Mouse (Mus musculus) heart, adult 9 months (tissue): ENCODE measurements around the gene Rgl1.

ENCODE experiments used
- DNase-seq, 2 experiments: peaks; one replicate each; pipeline ENCODE4 v3.0.0; 2022; ENCODE audit warnings: low spot score in 2 of 2

Gene Rgl1

DNA sequence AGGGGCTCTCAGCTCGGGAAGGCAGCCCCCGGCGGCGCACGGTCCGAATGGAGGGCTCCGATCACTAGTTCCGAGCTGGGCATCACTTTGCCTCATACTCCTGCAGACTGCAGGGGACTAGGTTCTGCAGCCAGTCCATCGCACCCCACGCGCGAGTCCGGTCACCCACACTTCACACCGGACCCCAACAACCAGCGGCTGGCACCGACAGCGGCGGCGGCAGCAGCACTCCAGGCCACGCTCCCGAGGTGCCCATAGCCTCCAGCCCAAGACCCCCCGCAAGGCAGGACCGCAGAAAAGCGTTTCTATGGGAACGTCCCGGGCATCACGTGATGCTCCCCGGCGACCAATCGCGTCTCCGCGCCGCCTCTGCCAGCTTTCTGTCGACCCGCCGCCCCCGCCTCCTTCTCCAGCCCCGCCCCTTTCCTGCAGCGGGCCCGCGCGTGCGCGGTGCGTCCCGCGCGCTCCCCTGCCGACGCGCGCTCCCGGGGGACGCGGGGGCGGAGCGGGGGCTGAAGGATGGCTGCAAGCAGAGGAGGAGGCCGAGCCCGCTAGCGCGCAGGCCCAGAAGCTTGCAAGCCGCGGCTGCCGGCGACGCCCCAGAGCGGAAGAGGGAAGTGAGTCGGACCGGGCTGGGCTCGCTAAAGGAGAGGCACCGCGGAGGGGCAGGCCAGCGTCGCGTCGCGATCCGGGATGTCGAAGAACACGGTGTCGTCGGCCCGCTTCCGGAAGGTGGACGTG, at the start of gene Rgl1, which contains the start of gene Arpc5:
TSS of gene Rgl1 (minus strand) at position 320 of the 741 bp plus-strand sequence.
TSS of gene Arpc5 (plus strand) at position 511 of the 741 bp plus-strand sequence.
- DNase-seq, result peak; percentile 97 to 98

- DNase-seq, result no peak
Measured at GRCm38 (mm10) chr1:152815265-152815701, 49.1 kb upstream of the Rgl1 start.

- DNase-seq, result no peak
Measured at GRCm38 (mm10) chr1:152810533-152811439, 44.6 kb upstream of the Rgl1 start.

DNA sequence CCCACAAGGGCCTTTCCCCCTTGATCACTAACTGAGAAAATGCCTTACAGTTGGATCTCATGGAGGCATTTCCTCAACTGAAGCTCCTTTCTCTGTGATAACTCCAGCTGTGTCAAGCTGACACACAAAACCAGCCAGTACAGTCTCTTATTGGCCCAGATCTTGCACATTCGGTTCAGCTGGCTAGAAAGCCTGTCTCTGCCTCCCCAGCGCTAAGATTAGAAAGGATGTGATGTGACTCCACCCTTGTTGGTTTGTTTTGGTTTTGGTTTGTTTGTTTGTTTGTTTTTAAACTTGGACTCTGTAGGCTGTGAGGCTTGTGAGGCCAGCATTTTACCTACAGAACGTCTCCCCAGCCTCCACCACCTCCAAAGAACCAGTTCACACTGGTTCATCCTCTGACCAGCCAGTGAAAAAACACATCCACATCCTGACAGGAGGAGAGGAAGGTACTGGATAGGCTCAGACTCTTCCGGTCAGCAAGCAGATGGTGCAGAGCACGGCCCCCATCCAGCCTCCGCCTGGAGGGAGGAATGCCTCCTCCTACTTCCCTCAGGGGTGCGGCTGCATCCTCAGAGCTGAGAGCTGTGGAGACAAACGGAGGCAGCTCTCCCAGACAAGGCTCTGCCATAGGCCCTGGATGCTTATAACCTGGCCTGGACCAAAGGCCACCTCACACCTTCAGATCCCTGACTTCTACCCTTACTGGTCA, 43.5 kb upstream of the Rgl1 start:
- DNase-seq, result peak; percentile 41 to 62

GRCm38 (mm10) chr1:152808392-152808680, 42.2 kb upstream of the Rgl1 start:
- no peak for DNase-seq

GRCm38 (mm10) chr1:152807619-152808391, 41.7 kb upstream of the Rgl1 start:
- peak; percentile 28 to 44 for DNase-seq

GRCm38 (mm10) chr1:152804907-152805306, 38.8 kb upstream of the Rgl1 start:
- DNase-seq, result no peak

DNA sequence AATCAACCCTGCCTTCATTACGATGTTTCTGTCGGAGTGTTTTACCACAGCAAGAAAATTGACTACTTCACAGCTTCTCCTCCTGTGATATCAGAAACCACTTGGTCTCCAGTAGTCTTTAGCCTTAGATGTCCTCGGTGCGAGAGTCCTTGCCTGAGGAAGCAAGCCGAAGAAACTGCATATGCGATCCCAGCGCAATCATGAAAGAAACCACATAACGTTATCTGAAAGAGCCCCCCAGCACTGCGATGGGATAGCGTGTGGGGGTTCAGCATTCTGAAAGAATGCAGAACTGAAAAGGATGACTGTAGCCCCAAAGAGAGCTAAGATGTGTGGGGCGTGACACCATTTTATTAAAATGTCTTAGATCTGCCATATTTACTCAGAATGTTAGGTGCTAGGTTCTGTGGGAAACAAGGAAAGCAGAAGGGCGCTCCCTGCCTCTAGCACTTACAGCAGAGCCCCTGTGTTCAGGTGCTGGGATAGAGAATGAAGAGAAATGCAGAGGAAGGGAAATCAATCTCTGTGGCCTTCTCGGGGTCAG, 34.6 kb upstream of the Rgl1 start:
- no peak for DNase-seq

GRCm38 (mm10) chr1:152799897-152800296, 33.7 kb upstream of the Rgl1 start, which contains the start of gene Ncf2:
Gene Ncf2 (plus strand): TSS chr1:152800194.
- DNase-seq, result no peak

- peak; percentile 26 to 73 for DNase-seq
Measured at GRCm38 (mm10) chr1:152798125-152798524, 32.0 kb upstream of the Rgl1 start.

- DNase-seq, result no peak
Measured at GRCm38 (mm10) chr1:152796683-152797263, 30.6 kb upstream of the Rgl1 start.

DNA sequence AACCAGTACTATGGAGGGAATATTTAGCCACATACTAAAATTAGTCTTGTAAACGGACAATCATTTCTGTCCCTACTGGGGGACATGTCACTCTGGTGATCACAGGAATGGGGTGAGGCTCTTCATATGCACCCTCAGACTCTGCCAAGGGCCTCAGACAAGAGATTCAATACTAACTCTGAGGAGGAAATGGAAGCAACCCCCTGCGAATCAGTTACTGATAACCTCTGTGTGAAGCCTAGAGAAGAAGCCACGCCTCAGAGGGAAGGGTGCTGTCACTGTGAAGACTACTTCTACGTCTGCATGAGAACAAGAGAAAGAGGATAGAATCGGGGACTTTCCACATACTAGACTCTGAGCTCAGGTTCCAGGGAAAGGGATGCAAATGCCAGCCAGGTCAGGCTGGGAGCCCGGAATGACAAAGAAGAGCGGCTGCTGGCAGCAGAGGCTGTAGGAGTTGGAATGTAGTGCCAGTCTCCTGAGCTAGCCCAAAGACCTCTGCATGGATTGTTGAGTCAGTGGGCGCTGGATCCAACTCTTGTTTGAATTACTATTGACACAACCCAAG, 29.6 kb upstream of the Rgl1 start:
- no peak for DNase-seq

DNA sequence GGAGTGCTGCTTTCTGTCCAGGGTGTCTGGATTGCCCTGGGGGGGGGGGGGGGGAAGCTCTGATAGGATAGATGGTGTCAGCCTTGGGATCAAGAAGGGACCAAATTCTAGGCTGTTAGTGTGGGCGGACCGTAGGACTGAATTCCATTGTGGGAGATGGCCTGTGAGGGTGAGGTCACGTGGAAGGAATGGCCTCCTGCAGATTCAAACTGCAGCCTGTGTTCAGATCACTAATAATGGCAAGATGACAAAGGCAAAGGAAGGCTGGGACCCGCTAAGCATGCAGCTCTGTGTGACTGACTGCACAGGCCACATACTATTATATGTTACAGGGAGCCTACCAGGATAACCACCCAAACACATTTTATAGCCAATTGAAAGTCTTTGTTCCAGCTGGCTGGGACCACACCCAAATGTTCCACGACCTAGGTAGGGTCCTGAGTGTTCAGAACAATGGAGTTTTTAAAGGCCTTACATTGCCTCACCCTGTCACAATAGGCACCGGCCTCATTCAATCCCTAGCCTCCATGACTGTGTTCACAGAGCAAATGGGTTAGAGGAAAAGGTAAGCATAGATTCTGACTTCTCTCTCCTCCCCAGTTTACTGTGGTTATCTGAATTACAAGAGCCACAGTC, 27.5 kb upstream of the Rgl1 start:
- no peak for DNase-seq

DNA sequence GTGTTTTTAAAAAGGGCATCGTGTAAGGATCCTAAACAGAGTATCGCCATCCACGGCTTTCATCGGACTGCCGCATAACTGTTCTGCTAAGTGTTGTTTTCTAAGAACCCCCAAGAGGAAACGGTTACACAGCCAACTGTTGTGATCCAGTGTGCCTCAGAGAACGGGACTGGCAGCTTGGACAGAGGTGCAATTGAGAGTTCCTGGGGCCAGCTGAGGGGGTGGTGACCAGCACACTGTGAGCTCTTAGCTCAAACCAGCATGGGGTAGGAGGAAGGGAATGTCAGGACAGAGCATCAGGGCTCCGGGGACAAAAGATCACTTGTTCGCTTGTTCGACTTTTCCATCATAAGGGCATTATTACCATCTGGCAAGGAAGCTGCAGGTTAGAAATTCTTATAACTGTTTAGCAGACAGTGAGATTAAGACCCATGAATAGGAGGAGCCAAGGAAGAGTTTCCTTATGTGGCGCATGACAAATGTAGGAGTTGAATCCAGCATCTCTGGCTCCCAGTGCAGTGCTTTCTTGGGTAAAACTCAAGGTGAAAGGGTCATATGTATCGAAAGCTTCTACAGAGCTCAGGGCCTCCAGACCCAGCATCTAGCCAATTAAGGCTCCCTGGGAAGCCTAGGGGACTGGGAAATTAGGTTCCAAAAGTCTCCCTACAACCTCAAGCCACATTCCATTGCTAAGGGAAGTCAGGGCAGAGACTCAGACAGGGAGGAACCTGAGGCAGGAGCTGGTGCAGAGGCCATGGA, 26.8 kb upstream of the Rgl1 start:
- no peak for DNase-seq

- DNase-seq, result no peak
Measured at GRCm38 (mm10) chr1:152791269-152791668, 25.1 kb upstream of the Rgl1 start.

- DNase-seq, result no peak
Measured at GRCm38 (mm10) chr1:152790821-152791220, 24.7 kb upstream of the Rgl1 start.

GRCm38 (mm10) chr1:152790254-152790653, 24.1 kb upstream of the Rgl1 start:
- DNase-seq, result no peak

DNA sequence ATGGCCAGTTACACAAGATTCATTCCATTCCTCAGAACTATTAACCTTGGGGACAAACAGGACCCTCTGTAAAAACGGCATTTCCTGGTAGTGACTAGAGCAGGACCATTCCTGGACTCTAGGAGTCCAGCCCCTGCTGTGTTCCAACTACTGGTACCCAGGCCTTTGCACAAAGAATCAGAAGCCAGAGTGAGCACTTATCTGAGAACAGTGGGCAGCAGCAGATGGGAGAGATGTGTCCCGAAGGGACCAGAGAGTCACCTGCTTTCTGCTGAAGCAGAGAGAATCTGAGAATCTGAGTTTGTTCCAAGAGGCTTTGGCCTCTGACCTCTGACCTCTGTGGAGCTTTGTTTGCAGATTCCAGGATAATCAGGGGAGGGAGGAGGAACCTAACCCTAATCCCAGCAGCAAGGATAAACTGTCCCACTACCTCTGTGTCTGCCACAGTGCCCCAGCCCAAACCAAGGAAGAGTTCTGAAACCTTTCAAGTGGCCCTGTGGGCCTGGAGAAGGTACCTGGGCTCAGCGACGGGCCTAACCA, 22.0 kb upstream of the Rgl1 start:
- DNase-seq, result no peak

DNA sequence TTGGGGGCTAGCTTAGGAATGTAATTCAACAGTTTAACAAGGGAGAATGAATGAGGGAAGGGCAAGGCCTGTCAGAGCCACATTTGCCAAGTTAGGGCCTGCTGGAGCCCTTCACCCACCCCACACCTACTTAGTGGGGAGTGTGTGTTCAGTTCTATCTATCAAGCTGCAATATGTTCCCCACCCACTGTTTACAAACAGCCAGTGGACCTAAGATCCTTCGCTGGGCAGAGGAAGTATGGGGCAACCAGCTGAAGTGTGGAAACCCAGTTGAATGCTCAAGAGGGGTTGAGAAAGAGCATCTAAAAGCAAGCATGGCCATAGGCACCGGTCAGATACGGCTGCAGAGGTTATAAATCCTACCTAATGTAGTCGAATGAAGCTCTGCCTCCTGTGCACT, 20.8 kb upstream of the Rgl1 start:
- DNase-seq, result no peak
